Mouse (Mus musculus): ENCODE measurements around the gene Popdc3. TPM values are rescaled to one million over a fixed set of nuclear protein-coding genes. Genes with fewer than 3 reads are reported as not detected.
"Not testable (repeated sequence)": the region's sequence is repeated elsewhere in the genome, so short reads cannot be mapped to it uniquely, and the experiment has no call there.

Gene Popdc3
- 2.3 and 2.4 TPM in 2 replicates for polyA plus RNA-seq (2014; fragmentation: Nextera tagmentation; extraction: Ambion mirVana)

DNA sequence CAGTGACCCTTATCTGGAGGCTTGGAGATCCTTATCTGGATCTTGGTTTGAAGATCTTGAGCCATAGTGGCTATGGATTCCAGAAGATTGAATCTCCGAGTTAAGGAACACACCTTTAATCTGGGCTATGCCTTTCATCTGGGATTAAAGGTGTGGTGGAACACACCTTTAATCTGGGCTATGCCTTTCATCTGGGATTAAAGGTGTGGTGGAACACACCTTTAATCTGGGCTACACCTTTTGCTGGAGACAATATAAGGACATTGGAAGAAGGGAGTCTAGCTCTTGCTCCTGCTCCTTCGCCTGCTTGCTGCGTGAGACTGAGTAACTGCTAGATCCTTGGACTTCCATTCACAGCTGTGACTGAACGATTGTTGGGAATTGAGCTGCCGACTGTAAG is at the start of gene Popdc3:
TSS of gene Popdc3 (plus strand) at position 301 of the 400 bp plus-strand sequence.
- not testable (repeated sequence) for H3K27ac ChIP-seq; H3K9ac ChIP-seq; DNase-seq (ENCODE audit: low spot score); H3K4me3 ChIP-seq (replicated peaks; ENCODE audit: low read length); ATAC-seq (ENCODE audit: low FRiP score); H3K4me2 ChIP-seq (replicated peaks); H3K27me3 ChIP-seq (ENCODE audit: control insufficient read depth, insufficient read depth, low read length); H3K36me3 ChIP-seq (replicated peaks; ENCODE audit: control insufficient read depth, insufficient read depth); H3K4me1 ChIP-seq (replicated peaks; ENCODE audit: control insufficient read depth, insufficient read depth, low read length); H3K9me3 ChIP-seq (ENCODE audit: control insufficient read depth, low read length)
- WGBS: no CpG with 5 or more reads among the region's 5 CpGs

DNA sequence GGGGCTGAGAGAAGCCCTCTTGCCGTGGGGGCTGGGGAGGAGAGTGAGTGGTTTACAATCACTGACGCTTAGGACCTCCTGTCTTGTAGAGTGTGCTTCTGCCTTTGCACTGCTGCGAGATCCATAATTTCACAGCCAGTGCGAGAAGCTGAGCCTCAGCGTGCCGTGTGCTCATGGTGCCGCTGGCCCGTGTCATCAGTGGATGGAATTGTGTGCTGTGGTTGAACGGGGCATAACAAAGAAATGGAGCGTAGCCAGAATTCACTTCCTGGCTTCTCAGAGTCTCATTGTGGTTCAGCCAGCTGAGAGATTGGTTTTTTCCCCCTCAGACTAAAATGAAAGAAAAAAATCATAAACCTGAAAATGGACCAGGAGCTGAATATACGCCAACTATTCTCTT is 48.8 kb upstream of the Popdc3 start:
- ATAC-seq (ENCODE audit: low FRiP score) (peak; percentile 71), DNase-seq (ENCODE audit: low spot score) (peak; percentile 51)
- Histone ChIP-seq H3K27me3 (ENCODE audit: control insufficient read depth, insufficient read depth, low read length) (no peaks in the 10 kb centered on the region), H3K4me1 (replicated peaks; ENCODE audit: control insufficient read depth, insufficient read depth, low read length) (0 out of 2 replicates have a peak, but pooled peaks cover 8% of the 10 kb centered on the region), H3K4me2 (replicated peaks) (no peak overlapping the region), H3K9me3 (ENCODE audit: control insufficient read depth, low read length) (no peaks in the 10 kb centered on the region), H3K9ac (peak overlapping the region; percentile 2; the same call in 1 of the 2 replicates), H3K36me3 (replicated peaks; ENCODE audit: control insufficient read depth, insufficient read depth) (peaks cover 26% of the 10 kb centered on the region), H3K27ac (peak overlapping the region; percentile 71), H3K4me3 (replicated peaks; ENCODE audit: low read length) (no peak overlapping the region)
- WGBS: 47% methylated on average over 11 of the region's 11 CpGs

DNA sequence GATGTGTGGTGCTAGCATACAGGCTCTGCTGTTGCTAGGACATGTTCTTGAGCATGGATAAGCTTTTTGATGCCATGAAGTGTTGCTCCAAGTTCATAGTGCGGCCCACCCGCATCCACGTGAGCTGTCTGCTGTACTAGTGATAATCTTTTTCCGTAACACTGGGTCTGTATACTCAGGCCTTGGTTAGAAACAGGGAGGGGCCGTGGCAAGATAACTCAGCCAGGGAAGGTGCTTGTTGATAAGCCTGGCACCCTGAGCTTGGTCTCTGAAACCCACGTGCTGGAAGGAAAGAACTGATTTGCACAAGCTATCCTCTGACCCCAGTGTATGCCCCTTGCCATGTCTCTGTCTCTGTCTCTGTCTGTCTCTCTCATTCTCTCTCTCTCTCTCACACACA is 47.9 kb upstream of the Popdc3 start:
- 92% methylated on average over 6 of the region's 6 CpGs for WGBS

DNA sequence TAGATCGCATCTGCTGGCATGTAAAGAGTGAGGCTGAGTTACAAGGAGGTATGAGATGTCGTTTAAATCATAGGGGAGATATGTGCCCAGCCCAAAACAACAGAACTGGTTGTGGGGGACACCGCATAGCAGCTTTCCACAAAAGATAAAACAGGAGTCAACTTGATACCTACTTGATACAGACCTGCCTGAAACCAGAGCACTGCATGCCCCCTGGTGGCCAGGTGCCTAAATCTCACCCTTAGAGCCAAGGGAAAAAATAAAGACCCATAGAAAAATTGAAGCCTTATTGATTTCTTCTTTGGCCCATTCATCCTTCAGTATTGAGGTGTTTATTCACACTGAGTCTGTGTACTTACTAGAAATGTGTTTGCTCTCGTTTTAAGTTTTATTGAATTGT is 45.5 kb upstream of the Popdc3 start:
- 84% methylated on average over 4 of the region's 4 CpGs for WGBS
- ATAC-seq (ENCODE audit: low FRiP score) (no peak), DNase-seq (ENCODE audit: low spot score) (no peak)
- Histone ChIP-seq H3K27ac (no peak overlapping the region), H3K4me2 (replicated peaks) (no peak overlapping the region), H3K27me3 (ENCODE audit: control insufficient read depth, insufficient read depth, low read length) (no peaks in the 10 kb centered on the region), H3K9ac (no peak overlapping the region), H3K9me3 (ENCODE audit: control insufficient read depth, low read length) (no peaks in the 10 kb centered on the region), H3K36me3 (replicated peaks; ENCODE audit: control insufficient read depth, insufficient read depth) (peaks cover 7% of the 10 kb centered on the region; the same call in 1 of the 2 replicates), H3K4me1 (replicated peaks; ENCODE audit: control insufficient read depth, insufficient read depth, low read length) (0 out of 2 replicates have a peak, but pooled peaks cover 8% of the 10 kb centered on the region), H3K4me3 (replicated peaks; ENCODE audit: low read length) (no peak overlapping the region)

More for the DNA sequence above, 47.9 kb upstream of the Popdc3 start:
- no peaks in the 10 kb centered on the region for H3K9me3 ChIP-seq (ENCODE audit: control insufficient read depth, low read length)
- H3K36me3 ChIP-seq (replicated peaks; ENCODE audit: control insufficient read depth, insufficient read depth): peaks cover 18% of the 10 kb centered on the region
- no peak overlapping the region for H3K9ac ChIP-seq
- DNase-seq (ENCODE audit: low spot score): no peak
- no peaks in the 10 kb centered on the region for H3K27me3 ChIP-seq (ENCODE audit: control insufficient read depth, insufficient read depth, low read length)
- H3K4me1 ChIP-seq (replicated peaks; ENCODE audit: control insufficient read depth, insufficient read depth, low read length): 0 out of 2 replicates have a peak, but pooled peaks cover 8% of the 10 kb centered on the region
- H3K27ac ChIP-seq: peak overlapping the region; percentile 71
- H3K4me2 ChIP-seq (replicated peaks): no peak overlapping the region
- ATAC-seq (ENCODE audit: low FRiP score): no peak
- H3K4me3 ChIP-seq (replicated peaks; ENCODE audit: low read length): no peak overlapping the region

DNA sequence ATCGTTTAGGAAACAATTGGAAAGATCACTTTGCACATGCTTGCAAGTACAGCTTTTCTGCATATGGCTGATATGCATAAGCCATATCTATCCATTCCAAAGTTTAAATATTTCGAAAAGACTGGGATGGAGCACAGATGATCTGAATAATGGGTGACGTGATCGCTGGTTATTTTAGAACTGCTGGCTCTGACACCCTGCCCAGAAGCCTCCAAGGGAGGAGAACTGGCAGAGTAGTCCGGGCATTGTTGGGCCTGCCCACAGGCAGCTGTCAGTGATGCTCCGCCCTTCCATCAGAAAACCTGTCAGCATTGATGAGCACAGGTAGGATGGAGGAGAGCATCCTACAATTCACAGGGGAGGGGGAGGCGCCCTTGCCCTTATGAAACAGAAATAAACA is 41.1 kb upstream of the Popdc3 start:
- H3K27ac ChIP-seq: no peak overlapping the region
- H3K4me1 ChIP-seq (replicated peaks; ENCODE audit: control insufficient read depth, insufficient read depth, low read length): peaks cover 11% of the 10 kb centered on the region
- no peaks in the 10 kb centered on the region for H3K27me3 ChIP-seq (ENCODE audit: control insufficient read depth, insufficient read depth, low read length)
- H3K9me3 ChIP-seq (ENCODE audit: control insufficient read depth, low read length): no peaks in the 10 kb centered on the region
- 90% methylated on average over 7 of the region's 7 CpGs for WGBS
- H3K4me3 ChIP-seq (replicated peaks; ENCODE audit: low read length): no peak overlapping the region
- no peak for DNase-seq (ENCODE audit: low spot score)
- H3K4me2 ChIP-seq (replicated peaks): no peak overlapping the region
- H3K36me3 ChIP-seq (replicated peaks; ENCODE audit: control insufficient read depth, insufficient read depth): no peaks in the 10 kb centered on the region
- ATAC-seq (ENCODE audit: low FRiP score): no peak
- H3K9ac ChIP-seq: no peak overlapping the region

DNA sequence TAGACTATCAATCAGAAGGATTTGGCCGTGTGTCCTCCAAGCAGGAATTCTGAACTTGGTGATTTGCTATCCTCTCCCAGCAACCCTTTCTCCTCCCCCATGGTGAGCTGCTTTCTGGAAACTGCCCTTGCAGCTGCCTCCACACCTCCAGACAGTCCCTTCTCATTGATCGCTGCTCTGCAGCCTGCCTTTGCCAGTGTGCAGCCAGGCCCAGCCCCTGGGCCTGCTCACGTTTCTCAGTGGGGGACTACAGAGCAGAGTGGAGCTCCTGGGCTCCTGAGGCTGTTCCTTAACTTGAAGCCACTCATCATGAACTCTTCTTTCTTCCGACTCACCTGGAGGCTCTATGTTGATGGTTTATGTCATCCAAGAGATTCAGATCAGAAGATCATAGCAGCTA is 38.0 kb upstream of the Popdc3 start:
- DNase-seq (ENCODE audit: low spot score): no peak
- no peak overlapping the region for H3K4me3 ChIP-seq (replicated peaks; ENCODE audit: low read length)
- H3K9me3 ChIP-seq (ENCODE audit: control insufficient read depth, low read length): no peaks in the 10 kb centered on the region

DNA sequence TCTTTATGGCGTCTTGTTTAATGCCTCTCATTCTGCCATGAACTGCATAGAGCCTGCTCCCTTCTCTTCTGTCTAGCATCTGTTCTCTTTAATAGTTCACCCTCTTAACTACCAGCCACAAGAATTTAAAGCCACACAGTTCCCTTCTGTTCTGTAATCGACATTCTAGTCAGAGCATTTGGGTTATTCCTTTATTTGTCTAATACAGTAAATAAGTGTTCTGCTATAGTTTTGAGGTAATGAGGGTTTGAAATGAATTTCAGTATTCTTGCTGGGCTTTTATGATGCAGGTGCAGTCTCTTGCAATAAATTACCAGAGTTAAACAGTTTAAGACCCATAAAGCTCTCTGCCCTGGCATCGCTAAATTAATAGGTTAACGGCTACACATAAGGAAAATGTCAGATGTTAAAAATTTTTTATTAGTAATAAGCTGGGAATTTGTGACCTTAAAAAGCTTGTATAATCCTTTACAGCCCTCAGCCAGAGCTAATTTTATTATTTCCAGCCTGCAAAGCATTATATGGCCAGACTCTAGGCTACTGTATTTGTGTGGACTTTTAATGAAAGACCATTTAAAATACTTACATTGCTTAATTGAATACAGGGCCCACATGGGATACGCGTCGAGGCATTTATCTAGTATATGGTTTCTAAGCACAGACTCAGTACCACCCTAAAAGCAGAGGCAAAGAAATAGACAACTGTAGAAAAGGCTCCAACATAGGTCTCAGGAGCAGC is 37.3 kb upstream of the Popdc3 start:
- Histone ChIP-seq H3K9me3 (ENCODE audit: control insufficient read depth, low read length) (no peaks in the 10 kb centered on the region), H3K9ac (no peak overlapping the region), H3K4me1 (replicated peaks; ENCODE audit: control insufficient read depth, insufficient read depth, low read length) (peaks cover 11% of the 10 kb centered on the region), H3K27me3 (ENCODE audit: control insufficient read depth, insufficient read depth, low read length) (no peaks in the 10 kb centered on the region), H3K4me2 (replicated peaks) (no peak overlapping the region), H3K4me3 (replicated peaks; ENCODE audit: low read length) (no peak overlapping the region), H3K36me3 (replicated peaks; ENCODE audit: control insufficient read depth, insufficient read depth) (no peaks in the 10 kb centered on the region), H3K27ac (0 out of 2 replicates have a peak overlapping the region, but pooled peaks have one; percentile 3)
- no peak for ATAC-seq (ENCODE audit: low FRiP score)
- WGBS: 72% methylated on average over 7 of the region's 7 CpGs
- DNase-seq (ENCODE audit: low spot score): no peak

More for the DNA sequence above, 38.0 kb upstream of the Popdc3 start:
- no peak for ATAC-seq (ENCODE audit: low FRiP score)
- Histone ChIP-seq H3K36me3 (replicated peaks; ENCODE audit: control insufficient read depth, insufficient read depth) (no peaks in the 10 kb centered on the region), H3K9ac (no peak overlapping the region), H3K27me3 (ENCODE audit: control insufficient read depth, insufficient read depth, low read length) (no peaks in the 10 kb centered on the region), H3K27ac (0 out of 2 replicates have a peak overlapping the region, but pooled peaks have one; percentile 3), H3K4me1 (replicated peaks; ENCODE audit: control insufficient read depth, insufficient read depth, low read length) (peaks cover 11% of the 10 kb centered on the region), H3K4me2 (replicated peaks) (no peak overlapping the region)
- 48% methylated on average over 4 of the region's 4 CpGs for WGBS

DNA sequence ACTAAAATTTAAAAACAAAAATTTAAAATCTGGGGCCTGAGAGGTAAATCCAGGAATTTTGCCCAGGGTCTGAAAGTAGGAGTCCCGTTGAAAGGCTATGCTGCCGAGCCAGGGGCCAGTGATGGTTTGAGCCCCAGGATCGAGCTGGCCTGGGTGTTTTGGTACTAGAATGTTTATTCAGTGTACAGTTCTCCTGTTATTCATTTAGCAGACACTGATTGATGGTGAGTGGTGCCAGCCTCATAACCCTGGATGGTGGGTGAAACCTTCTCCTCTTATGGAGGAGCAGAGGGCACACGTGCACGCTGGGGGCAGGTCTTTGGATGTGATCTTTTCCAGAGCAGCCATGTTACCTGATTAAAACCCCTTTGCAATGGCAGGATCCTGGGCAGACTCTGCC is 35.5 kb upstream of the Popdc3 start:
- H3K4me3 ChIP-seq (replicated peaks; ENCODE audit: low read length): no peak overlapping the region
- H3K4me2 ChIP-seq (replicated peaks): no peak overlapping the region
- WGBS: 79% methylated on average over 5 of the region's 5 CpGs
- H3K9me3 ChIP-seq (ENCODE audit: control insufficient read depth, low read length): no peaks in the 10 kb centered on the region
- DNase-seq (ENCODE audit: low spot score) (no peak), ATAC-seq (ENCODE audit: low FRiP score) (no peak)
- H3K27ac ChIP-seq: no peak overlapping the region
- H3K36me3 ChIP-seq (replicated peaks; ENCODE audit: control insufficient read depth, insufficient read depth): no peaks in the 10 kb centered on the region
- H3K4me1 ChIP-seq (replicated peaks; ENCODE audit: control insufficient read depth, insufficient read depth, low read length): peaks cover 23% of the 10 kb centered on the region
- no peak overlapping the region for H3K9ac ChIP-seq
- no peaks in the 10 kb centered on the region for H3K27me3 ChIP-seq (ENCODE audit: control insufficient read depth, insufficient read depth, low read length)

DNA sequence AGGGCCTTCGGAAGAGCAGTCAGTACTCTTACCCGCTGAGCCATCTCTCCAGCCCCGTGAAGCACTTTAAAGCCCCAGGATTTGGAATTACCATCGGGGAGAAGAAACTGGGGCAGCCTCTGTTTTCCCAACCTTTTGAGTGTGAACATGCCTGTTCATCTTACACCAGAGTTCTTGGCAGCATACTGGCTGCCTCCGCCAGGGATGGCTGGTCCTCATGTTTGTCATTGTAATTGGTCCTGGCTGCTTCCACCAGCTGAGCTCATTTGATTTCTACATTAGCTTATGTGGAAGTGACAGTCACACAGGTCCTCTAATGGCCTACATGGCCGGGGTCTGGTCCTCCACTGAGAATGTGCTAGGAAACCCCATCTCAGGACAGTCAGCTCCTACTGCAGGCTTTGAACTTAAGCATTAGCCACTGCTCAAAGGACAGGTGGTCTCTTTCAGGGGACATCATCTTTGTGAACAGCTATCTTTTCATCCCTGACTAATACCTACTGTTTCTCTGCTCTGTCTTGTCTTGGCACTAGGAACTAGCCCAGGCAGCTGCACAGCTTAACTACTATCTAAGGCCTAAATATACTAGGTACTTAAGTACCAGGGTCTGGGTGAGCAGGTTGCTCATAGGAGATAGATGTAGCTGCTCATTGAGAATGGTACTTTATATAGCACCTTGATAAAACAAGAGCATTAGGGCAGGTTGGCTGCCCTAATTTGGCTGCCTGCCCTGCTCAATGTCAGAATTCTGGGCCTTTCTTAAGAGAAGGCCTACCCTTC is 33.7 kb upstream of the Popdc3 start:
- Histone ChIP-seq H3K4me2 (replicated peaks) (no peak overlapping the region), H3K27me3 (ENCODE audit: control insufficient read depth, insufficient read depth, low read length) (no peaks in the 10 kb centered on the region), H3K4me3 (replicated peaks; ENCODE audit: low read length) (no peak overlapping the region), H3K4me1 (replicated peaks; ENCODE audit: control insufficient read depth, insufficient read depth, low read length) (peaks cover 30% of the 10 kb centered on the region), H3K27ac (no peak overlapping the region), H3K9me3 (ENCODE audit: control insufficient read depth, low read length) (no peaks in the 10 kb centered on the region), H3K9ac (no peak overlapping the region), H3K36me3 (replicated peaks; ENCODE audit: control insufficient read depth, insufficient read depth) (0 out of 2 replicates have a peak, but pooled peaks cover 7% of the 10 kb centered on the region)
- 87% methylated on average over 6 of the region's 6 CpGs for WGBS
- ATAC-seq (ENCODE audit: low FRiP score): no peak
- no peak for DNase-seq (ENCODE audit: low spot score)

Measured in hindbrain, embryonic 14.5 days (tissue).